Mouse (Mus musculus): ENCODE measurements at regions not wholly inside any gene's neighbourhood (a gene's known extent, or its start where the extent isn't known, plus 50 kb on each side); places are given as distances from the start of the nearest gene placed in this dataset.
"Not testable (repeated sequence)": the region's sequence is repeated elsewhere in the genome, so short reads cannot be mapped to it uniquely, and the experiment has no call there.

GRCm38 (mm10) chr1:7388627-7389026, 2580.9 kb downstream of the Gm37988 start:
- DNase-seq, result no peak

GRCm38 (mm10) chr1:7393508-7393907, 2585.8 kb downstream of the Gm37988 start:
- DNase-seq, result no peak

DNA sequence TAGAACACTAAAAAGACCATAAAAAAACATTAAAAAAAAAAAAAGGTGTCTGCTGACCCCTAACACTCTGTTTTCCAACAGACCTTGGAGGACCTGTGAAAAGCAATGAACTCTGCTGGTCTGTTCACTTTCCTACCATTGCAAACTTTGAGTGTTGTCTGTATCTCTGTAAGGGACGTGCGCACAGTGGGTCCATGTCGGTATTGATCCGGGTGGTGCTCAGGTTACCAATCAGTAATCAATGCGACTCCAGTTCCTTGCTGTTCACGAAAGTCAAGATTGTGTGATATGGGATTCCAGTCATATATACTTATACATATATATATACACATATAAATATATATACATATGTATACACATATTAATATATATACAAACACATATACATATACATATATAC, 2586.5 kb downstream of the Gm37988 start:
- DNase-seq, result no peak

DNA sequence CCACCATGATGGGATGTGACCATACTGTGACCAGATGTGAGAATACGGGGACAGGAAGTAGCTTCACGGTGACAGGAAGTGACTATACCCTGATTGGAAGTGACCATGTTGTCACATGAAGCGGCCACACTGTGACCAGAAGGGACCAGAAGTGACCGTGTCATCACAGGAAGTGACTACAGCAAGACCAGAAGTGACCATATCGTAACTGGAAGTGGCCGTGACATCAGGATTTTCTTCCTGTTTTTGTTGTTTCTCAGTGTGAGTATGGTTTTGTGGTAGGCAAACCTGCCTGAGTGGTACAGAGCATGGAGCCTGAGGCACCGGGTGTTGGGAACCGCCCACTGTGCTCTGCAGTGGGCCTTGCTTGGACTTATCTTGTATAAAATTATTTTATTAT, 2587.8 kb downstream of the Gm37988 start:
- DNase-seq, result no peak

DNA sequence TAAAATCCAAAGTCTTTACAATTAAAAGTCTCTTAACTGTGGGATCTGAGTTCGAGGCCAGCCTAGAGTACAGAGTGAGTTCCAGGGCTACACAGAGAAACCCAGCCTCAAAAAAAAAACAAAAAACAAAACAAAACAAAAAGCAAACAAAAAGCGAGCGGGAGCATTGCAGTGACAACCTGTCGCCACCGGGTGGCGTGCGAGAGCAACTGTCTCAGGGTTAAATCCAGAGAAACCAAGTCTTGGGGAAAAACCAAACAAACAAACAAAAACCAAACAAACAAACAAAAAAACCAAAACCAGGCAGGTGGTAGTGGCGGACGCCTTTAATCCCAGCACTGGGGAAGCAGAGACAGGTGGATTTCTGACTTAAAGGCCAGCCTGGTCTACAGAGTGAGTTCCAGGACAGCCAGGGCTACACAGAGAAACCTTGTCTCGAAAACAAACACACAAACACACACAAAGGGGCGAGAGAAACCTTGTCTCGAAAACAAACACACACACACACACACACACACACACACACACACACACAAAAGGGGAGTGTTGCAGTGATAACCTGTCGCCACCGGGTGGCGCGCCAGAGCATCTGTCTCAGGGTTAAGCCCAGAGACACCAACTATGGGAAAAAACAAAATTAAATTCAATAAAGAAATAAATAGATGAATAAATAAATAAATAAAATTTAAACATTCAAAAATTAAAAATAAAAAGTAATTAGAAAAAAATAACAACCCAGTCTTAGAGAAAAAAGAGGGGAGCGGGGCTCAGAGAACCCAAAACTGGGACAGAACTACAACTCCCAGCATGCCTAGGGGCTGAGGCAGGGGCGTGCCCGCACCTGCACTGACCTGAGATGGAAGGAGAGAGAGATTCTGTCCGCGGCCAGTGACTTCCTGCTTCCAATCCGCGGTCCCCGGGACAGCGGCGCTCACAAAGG, 2589.4 kb downstream of the Gm37988 start:
- DNase-seq, result peak; percentile 19 to 21

- DNase-seq, result peak; percentile 96 to 97
Measured at GRCm38 (mm10) chr1:7397807-7398446, 2590.2 kb downstream of the Gm37988 start.

DNA sequence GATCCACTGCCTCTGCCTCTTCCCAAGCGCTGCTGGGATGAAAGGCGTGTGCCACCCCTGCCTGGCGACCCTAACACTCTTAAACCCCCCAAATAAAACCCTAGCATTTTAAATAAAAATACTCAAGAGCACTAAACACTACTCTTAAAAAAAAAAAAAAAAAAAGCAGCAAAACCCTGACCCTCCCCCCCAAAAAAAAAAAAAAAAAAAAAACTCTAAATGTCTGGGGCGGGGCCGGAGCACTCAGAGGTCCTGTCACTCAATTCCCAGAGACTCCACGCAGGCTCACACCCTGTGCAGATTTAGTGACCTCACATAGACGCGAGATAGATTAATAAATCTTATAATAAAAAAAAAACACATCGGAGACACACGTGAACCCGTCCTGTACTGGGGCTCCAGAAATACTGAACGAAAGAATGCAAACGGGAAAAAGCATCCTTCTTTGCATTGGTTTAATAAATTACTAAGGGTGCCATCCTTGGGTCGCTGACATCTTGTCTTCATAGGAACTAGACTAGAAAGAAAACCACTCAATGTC, 2591.1 kb downstream of the Gm37988 start:
- DNase-seq, result no peak

DNA sequence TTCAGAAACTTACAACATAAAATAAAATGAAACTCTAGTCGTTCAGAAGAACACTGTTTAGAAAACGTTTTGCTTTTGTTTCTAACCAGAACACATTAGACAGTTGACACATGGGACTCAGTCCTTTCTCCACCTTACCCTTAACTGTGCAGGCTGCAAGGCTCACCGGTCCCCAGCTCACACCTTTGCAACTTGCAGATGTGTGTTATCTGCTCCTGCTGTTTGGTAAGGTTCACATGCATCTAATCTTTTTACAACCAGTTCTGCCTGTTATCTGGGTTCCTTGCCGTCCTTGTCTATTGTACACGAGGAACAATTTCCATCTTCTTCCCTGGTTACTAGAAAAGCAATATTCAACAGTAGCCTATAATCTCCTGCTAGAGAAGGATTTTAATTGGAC, 2598.0 kb downstream of the Gm37988 start:
- DNase-seq, result not testable (repeated sequence)

DNA sequence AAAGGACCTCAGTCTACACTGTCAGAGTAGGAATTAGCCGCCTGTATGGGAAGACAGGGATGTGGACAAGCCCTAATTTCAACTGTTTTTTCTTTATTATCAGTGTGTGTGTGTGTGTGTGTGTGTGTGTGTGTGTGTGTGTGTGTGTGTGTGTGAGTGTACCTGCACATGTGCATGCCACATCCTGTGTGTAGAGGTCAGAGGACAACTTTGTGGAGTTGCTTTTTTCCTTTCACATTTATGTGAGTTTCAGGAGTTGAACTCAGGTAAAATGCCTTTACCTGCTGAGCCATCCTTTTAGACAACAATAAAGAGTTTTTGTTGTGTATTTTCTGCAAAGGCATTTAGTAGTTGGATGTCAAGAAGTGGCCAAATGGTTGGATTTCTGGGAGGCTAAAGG, 2606.8 kb downstream of the Gm37988 start:
- no peak for DNase-seq

DNA sequence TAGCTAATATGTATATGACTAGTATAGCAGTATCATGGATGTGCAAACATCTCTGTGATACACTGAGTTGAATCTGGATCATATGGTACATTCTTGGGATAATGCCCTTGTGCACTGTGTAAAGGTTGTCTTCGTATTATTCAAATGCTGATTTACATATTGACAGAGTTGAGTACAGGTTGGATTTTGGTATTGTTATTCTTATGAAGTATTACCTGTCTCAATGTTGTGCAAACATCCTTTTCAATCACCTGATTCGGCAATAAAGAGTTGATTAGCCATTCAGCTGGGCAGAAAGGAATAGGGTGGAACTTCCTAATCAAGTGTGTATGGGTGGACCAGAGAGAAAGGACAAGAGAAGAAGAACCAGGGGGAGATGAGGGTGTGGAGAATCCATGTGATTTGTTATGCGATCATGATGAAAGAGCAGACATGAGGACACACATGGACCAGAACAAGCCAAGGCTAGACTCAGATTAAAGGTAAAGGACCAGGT, 2644.0 kb downstream of the Gm37988 start:
- no peak for DNase-seq

GRCm38 (mm10) chr1:7454931-7455330, 2647.2 kb downstream of the Gm37988 start:
- DNase-seq, result no peak

DNA sequence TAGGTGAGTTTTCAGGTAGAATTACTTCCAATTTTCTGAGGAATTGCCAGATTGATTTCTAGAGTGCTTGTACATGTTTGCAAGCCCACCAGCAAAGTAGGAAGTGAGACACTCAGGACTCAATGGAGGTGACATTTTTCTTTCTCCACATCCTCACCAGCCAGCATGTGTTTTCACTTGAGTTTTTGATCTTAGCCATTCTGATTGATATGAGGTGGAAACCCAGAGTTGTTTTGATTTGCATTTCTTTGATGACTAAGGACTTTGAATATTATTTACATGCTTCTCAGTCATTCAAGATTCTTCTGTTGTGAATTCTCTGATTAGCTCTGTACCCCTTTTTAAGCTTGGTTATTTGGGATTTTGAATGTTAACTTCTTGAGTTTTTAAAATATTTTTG, 2650.2 kb downstream of the Gm37988 start:
- no peak for DNase-seq

- DNase-seq, result no peak
Measured at GRCm38 (mm10) chr1:7494096-7494495, 2686.4 kb downstream of the Gm37988 start.

DNA sequence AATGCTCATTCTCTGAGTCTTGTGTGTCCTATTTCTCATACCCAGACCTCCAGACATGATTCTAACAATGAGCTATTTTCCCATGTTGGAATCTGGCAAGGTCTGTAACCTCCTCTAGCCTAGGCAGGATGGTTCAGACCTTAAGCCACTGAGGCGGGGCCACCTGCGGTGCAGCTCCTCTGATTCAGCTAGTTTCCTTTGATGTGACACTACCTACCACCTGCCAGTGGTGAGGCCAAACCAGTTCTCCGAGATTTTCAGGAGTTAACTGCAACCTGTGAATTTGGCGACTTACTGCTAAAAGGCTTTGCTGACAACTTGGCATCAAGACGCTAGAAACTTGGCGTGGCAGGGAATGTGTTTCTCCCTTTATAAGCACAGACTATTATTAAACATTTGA, 2691.3 kb downstream of the Gm37988 start:
- DNase-seq, result no peak

GRCm38 (mm10) chr1:7502363-7502762, 2694.7 kb downstream of the Gm37988 start:
- no peak for DNase-seq

- no peak for DNase-seq
Measured at GRCm38 (mm10) chr1:7518791-7519190, 2711.1 kb downstream of the Gm37988 start.

GRCm38 (mm10) chr1:7533506-7533905, 2725.8 kb downstream of the Gm37988 start:
- DNase-seq, result no peak

DNA sequence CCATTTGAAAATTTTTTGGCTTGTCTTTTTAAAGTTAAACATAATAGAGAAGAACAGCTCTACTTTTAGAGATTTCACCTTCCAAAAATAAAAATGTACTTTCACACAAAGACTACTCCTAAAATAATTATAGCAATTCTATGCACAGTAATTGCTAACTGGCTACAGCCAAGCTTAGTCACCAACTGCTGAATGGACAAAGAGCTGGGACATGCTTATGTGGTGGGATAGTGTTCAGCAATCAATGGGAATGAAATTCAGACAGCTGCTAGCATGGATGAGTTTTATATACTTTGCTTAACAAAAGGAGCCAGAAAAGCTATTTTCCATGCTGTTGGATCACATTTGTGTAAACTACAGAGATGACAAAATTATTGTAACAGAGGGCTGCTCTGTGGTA, 2727.5 kb downstream of the Gm37988 start:
- no peak for DNase-seq

DNA sequence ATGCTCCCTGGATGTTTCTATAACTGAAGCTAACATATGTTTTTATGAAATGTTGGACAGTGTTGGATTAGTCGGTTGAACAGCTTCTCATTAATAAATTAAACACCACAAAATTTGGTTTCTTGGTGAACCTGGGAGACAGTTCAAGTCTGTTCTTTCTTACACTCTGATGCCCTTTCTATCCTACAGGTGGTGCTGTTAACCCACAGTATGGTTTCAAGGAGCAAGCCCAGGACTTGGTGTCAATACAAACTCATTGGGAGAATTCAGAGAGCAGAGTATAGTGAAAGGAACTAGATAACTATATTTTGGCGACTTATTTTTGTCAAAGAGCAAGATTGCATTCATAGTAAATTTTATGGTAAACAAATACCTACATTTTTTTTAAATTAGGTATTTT, 2735.8 kb downstream of the Gm37988 start:
- DNase-seq, result no peak

DNA sequence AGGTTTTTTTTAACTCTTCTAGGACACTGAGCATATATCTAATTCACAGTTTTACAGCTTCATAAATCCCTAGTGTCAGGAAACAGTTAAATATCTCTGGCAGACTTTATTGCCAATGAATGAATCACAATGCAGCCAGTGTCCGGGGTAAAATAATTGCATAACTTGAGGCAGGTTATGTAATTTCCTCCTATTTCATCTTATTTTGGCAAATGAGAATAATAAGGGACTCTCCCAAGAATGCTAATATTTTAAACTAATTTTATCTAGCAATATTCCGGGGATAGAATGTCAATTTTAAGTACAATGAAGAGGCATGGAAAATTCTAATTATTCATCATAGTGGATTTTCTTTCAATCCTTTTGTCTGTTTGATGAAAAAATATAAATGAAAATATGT, 2740.6 kb downstream of the Gm37988 start:
- DNase-seq, result no peak

GRCm38 (mm10) chr1:7574787-7575186, 2767.1 kb downstream of the Gm37988 start:
- DNase-seq, result no peak

GRCm38 (mm10) chr1:7586409-7586808, 2778.7 kb downstream of the Gm37988 start:
- DNase-seq, result no peak

DNA sequence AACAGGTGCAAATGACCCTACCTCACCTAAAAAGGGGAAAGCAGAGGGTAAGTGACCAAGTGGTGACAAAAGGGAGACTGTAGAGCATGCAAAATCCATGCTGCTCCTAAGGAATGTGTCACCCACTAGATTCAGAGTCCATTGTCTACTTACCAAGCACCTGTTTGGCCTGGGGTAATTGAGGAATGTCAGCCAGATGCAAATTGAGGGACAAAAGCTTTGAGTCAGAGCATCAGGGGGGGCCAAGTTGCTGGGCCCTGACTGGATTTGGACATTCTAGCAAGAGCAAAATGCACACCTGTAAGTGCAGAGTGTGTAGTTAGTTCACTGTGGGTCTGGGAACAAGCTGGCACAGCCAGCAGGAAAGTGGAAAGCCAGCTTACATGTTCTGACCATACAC, 2783.6 kb downstream of the Gm37988 start:
- no peak for DNase-seq

Measured in layer of hippocampus, postnatal 36 days (tissue).